ENCODE assay signal across 16 mouse cellular contexts in genomic region chr2:114093577-114093976, GRCm38 (mm10). TPM values are rescaled to one million over a fixed set of nuclear protein-coding genes. Genes with fewer than 3 reads are reported as not detected.
DNase-seq lines count a peak whose midpoint lies in the region; ATAC-seq and TF ChIP-seq lines count a peak whose summit lies in the region.
"Had no signal": no experiment of that assay in that cellular context is flagged by ENCODE, and none has a peak within 500 bp of the region (broad histone marks: within the 10 kb centered on the region; RNA-seq: fewer than 3 reads in every experiment).

No protein-coding gene starts in this region.

- 63% methylated on average over 9 of the region's 9 CpGs for WGBS in lung, postnatal 0 days
- 61% methylated on average over 9 of the region's 9 CpGs for WGBS in lung, adult 2 months
- 70% methylated on average over 9 of the region's 9 CpGs for WGBS in hindbrain, embryonic 16.5 days

- TF ChIP-seq POLR2A in lung, adult 2 months (IDR thresholded peaks at IDR 0.05; ENCODE audit: borderline replicate concordance, extremely low read depth, low read depth, low read length) = no peak

- TF ChIP-seq CTCF in lung, postnatal 0 days (IDR thresholded peaks at IDR 0.05) = no peak
- no peak for TF ChIP-seq CTCF in lung, adult 2 months (IDR thresholded peaks at IDR 0.05; ENCODE audit: insufficient read depth, low read length)

- H3K4me1 ChIP-seq in lung, postnatal 0 days (ENCODE audit: insufficient read depth, low read depth, low read length) = no peaks in the 10 kb centered on the region
- H3K4me1 ChIP-seq in lung, adult 2 months (ENCODE audit: control insufficient read depth, insufficient read depth, low read length) = no peaks in the 10 kb centered on the region
- no peaks in the 10 kb centered on the region for H3K4me1 ChIP-seq in hindbrain, embryonic 16.5 days (ENCODE audit: control insufficient read depth, insufficient read depth, low read depth, low read length)

- H3K9ac ChIP-seq in lung, postnatal 0 days (replicated peaks; ENCODE audit: low read depth) = no peak overlapping the region
- no peak overlapping the region for H3K9ac ChIP-seq in hindbrain, embryonic 16.5 days (ENCODE audit: low read depth, low read length)

- H3K27ac ChIP-seq in lung, postnatal 0 days (ENCODE audit: low read length) = no peak overlapping the region
- no peak overlapping the region for H3K27ac ChIP-seq in hindbrain, embryonic 16.5 days (ENCODE audit: low read depth, low read length)

- no peak for DNase-seq in frontal cortex, postnatal 14 days (ENCODE audit: low spot score in 2 of 2)
- no peak for DNase-seq in lung, postnatal 0 days (ENCODE audit: low spot score)
- DNase-seq in lung, adult 2 months = no peak
- DNase-seq in brain, adult 2 months (ENCODE audit: low read depth, low spot score) = peak; percentile 43
- DNase-seq in urinary bladder, postnatal 10 days (ENCODE audit: low spot score) = no peak
- DNase-seq in Muller cell, postnatal 12 days (ENCODE audit: inconsistent ontology term) = no peak
- DNase-seq: adrenal gland, postnatal 36 days; cerebellum, adult 9-10 months; gastrocnemius, postnatal 14 days; kidney, adult 2 months; kidney, postnatal 25 days; layer of hippocampus, adult 9-11 months; right cerebral cortex, postnatal 25 days; thymus, postnatal 36 days had no signal

- no peaks in the 10 kb centered on the region for H3K36me3 ChIP-seq in lung, postnatal 0 days (ENCODE audit: insufficient read depth, low read length)
- no peaks in the 10 kb centered on the region for H3K36me3 ChIP-seq in hindbrain, embryonic 16.5 days (ENCODE audit: control insufficient read depth, insufficient read depth, low read length)

- H3K27me3 ChIP-seq in lung, postnatal 0 days (replicated peaks; ENCODE audit: insufficient read depth, low read length) = no peaks in the 10 kb centered on the region
- H3K27me3 ChIP-seq in hindbrain, embryonic 16.5 days (replicated peaks; ENCODE audit: control insufficient read depth, insufficient read depth, low read length) = no peaks in the 10 kb centered on the region

- ATAC-seq in frontal cortex, adult (ENCODE audit: low TSS enrichment) = peak; percentile 35
- ATAC-seq in lung, postnatal 0 days = peak; percentile 40
- peak; percentile 32; the same call in 1 of the 2 replicates for ATAC-seq in hindbrain, embryonic 16.5 days

- no peaks in the 10 kb centered on the region for H3K9me3 ChIP-seq in lung, postnatal 0 days (ENCODE audit: low read length)
- no peaks in the 10 kb centered on the region for H3K9me3 ChIP-seq in hindbrain, embryonic 16.5 days (ENCODE audit: control insufficient read depth, low read length)

- no peak overlapping the region for H3K4me3 ChIP-seq in lung, postnatal 0 days (ENCODE audit: low read depth, low read length)
- no peak overlapping the region for H3K4me3 ChIP-seq in lung, adult 2 months (replicated peaks; ENCODE audit: extremely low read depth, low read depth, low read length)
- no peak overlapping the region for H3K4me3 ChIP-seq in hindbrain, embryonic 16.5 days (ENCODE audit: low read length)

- no peak for TF ChIP-seq EP300 in lung, postnatal 0 days (IDR thresholded peaks at IDR 0.05)

- H3K4me2 ChIP-seq in lung, postnatal 0 days (replicated peaks; ENCODE audit: low read depth, low read length) = no peak overlapping the region
- no peak overlapping the region for H3K4me2 ChIP-seq in hindbrain, embryonic 16.5 days (ENCODE audit: low read length)

RNA-seq across cellular contexts. Expression of gene Actc1, which starts 40.2 kb away (rescaled TPM):
- 170 and 194 TPM in 2 replicates for polyA plus RNA-seq in lung, postnatal 0 days (2015; fragmentation: Nextera tagmentation; extraction: Ambion mirVana)
- polyA plus RNA-seq in lung, adult 2 months (2012; rRNA removed) = 400 and 721 TPM in 2 replicates
- polyA plus RNA-seq in hindbrain, embryonic 16.5 days (2015; fragmentation: Nextera tagmentation; extraction: Ambion mirVana) = 1.3 and 71.3 TPM in 2 replicates
